Mouse (Mus musculus): ENCODE measurements around the gene Wfdc11.
"Not testable (repeated sequence)": the region's sequence is repeated elsewhere in the genome, so short reads cannot be mapped to it uniquely, and the experiment has no call there.

Gene Wfdc11

GRCm38 (mm10) chr2:164673987-164674386 is at the start of gene Wfdc11:
TSS of gene Wfdc11 (minus strand) at chr2:164674087.
- DNase-seq (ENCODE audit: low spot score in 2 of 2) = no peak

DNA sequence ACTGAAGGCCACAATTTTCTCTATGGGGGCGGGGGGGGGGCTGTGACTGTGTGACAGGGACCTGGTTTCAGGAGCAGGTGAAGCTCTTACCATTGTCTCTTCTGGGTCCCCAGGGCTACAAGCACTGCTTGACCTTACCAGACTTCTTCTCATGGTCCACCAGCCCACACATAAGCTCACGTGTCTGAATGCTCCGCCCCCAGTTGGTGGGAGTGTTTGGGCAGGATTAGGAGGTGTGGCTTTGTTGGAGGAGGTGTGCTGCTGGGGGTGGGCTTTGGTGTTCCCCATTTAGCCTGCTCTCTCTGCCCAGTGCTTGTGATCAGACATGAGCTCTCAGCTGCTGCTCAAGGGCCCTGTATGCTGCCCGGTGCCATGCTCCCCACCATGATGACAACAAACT is 49.4 kb upstream of the Wfdc11 start:
- DNase-seq (ENCODE audit: low spot score in 2 of 2) = no peak

- DNase-seq (ENCODE audit: low spot score in 2 of 2) = not testable (repeated sequence)
Measured at GRCm38 (mm10) chr2:164716194-164716786, 42.4 kb upstream of the Wfdc11 start.

DNA sequence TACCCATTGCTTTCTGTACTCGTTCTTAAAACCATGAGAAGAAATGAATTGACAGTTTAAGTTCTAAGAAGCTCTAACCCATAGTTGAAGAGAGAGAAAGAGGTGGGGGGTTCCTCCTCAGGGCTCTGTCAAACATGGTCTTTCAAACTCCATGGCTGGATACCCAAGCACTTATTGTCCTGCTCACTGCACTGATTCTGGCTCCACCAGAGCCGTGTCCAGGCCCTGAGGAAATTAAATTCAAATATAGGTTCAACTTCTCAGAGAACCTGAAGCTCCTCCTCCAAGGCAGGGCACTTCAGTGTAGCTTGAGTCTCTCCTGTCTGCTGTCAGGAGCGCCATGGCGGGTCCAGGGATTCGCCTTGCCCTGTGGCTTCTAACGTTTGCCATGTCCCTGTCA is 41.1 kb upstream of the Wfdc11 start, which contains the start of gene Spint5:
Spint5 (plus strand) TSS at position 301 of the 400 bp plus-strand sequence.
- DNase-seq (ENCODE audit: low spot score in 2 of 2) = no peak

DNA sequence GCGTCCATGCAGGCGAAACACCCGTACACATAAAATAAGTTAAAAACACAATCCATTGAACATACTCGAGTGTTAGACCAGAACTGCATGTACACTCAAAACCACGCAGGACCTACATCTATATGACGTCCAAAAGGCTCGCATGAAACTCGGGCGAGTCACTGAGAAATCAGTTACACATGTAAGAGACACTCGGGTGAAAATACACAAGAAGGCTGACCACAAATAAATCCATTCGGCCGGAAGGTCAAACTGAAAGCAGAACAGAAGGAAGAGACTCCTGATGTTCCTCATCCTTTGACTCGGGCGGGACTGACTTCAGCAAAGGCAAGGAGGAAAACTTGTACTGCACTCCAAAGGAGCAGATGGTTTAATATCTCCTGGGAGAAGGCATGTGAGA is 32.1 kb upstream of the Wfdc11 start:
- DNase-seq (ENCODE audit: low spot score in 2 of 2) = no peak

DNA sequence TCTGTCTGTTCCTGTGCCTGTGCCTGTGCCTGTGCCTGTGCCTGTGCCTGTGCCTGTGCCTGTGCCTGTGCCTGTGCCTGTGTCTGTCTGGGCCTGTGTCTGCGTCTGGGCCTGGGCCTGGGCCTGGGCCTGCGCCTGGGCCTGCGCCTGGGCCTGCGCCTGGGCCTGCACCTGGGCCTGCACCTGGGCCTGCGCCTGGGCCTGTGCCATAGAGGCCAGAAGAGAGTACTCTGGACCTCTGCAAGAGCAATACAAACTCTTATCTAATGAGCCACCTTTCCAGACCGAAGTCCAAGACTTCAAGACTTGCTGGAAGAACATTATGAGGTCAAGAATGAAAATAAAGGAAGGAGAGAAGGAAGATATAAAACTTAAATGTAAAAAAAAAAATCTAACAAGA is 31.4 kb upstream of the Wfdc11 start:
- DNase-seq (ENCODE audit: low spot score in 2 of 2) = no peak

GRCm38 (mm10) chr2:164704235-164704634 is 30.3 kb upstream of the Wfdc11 start:
- DNase-seq (ENCODE audit: low spot score in 2 of 2) = no peak

DNA sequence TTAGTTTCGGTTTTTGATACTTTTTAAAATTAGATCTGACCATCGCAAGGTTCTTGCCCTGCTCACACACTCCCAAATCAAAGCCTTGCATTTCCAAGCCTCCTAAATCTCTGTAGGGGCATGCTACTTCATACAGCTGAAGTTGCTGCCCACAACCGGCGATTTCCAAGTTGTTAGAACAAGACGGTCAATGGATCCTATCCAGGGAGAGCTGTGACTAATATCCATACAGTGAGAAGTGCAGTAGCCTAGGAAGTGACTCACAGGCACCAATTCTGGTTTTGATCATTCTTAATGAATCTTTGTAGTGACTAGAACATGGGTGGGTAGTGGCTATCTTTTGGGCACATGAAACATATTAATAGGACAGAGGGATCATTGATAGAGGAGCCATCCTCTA is 27.9 kb upstream of the Wfdc11 start:
- DNase-seq (ENCODE audit: low spot score in 2 of 2) = no peak

DNA sequence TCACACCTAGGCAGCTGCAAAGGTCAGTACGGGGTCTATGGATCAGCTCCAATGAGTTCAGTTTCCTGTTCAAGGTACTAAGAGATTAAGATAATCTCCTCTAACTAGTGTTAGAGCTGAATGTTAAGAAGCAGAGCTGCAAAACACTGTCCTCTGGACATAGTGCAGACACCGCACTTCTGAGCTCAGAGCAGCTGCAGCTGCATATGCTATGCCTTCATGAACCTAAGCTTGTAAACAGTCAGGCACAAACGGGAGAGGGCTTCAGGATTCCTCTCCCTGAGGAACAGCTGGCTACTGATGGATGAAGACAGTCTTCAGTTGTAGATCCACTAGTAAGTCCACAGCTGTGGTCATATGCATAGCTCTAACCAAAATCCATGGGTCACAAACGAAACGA is 27.1 kb upstream of the Wfdc11 start:
- DNase-seq (ENCODE audit: low spot score in 2 of 2) = no peak

DNA sequence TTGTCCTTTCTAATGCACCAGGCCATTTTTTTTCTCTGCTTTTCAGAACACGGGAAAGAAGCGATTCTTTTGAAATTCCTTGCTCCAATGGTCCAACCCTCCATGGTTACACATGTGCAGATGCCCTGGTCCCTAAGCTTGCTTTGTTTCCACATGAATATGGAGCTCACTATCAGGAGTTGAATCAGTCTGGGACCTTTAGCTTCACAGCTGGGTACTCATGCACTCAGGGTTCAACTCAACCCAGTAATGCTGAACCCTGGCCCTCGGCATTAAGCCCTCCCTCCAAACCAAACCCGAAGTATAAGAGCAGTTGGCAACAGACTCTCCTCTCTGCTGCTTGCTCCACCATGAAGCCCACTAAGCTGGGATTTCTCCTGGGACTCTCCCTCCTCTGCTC is 24.3 kb upstream of the Wfdc11 start, which contains the start of gene Spint4:
Spint4 (plus strand) TSS at position 301 of the 400 bp plus-strand sequence.
- DNase-seq (ENCODE audit: low spot score in 2 of 2) = no peak

- no peak for DNase-seq (ENCODE audit: low spot score in 2 of 2)
Measured at GRCm38 (mm10) chr2:164684807-164685206, 10.9 kb upstream of the Wfdc11 start, which contains the start of gene Wfdc13. TSS of gene Wfdc13 (plus strand) at chr2:164685107.

GRCm38 (mm10) chr2:164679906-164680305 is 6.0 kb upstream of the Wfdc11 start:
- DNase-seq (ENCODE audit: low spot score in 2 of 2) = peak in 1 of 2 experiments; percentile 23

DNA sequence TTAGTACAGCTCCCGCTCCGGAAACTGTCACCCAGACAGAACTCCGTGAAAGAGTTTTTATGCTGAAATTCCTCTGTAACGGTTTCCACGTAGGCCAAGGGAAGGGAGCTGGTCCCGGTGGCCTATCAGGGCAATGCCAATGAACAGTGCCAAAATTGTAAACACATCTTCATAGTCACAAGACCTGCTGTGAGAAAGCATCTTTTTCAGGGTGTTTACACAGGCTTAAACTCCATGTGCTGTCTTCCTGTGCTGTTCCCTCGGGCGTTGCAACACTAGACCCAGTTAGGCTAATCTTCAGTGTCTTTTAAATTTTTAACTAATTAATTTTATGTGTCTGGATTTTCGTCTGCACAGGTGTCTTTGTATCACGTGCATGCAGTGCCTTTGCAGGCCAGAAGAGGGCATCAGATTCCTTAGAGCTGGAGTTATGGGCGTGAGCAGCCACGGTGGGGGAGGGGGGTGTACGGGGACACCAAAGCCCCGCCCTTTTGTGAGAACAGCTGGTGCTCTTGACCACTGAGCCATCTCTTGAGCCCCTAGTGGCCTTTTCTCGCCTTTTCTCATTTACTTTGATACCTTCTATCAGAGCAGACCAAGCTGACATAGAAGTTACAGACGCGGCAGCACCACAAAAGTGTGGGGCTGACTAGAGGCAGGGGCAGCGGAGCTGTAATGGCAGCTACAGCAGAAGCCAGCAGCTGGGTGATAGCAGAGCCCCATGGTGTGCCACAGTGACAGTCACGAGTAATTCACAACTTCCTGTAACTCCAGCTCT is 5.2 kb upstream of the Wfdc11 start:
- DNase-seq (ENCODE audit: low spot score in 2 of 2) = peak; percentile 64 to 87

DNA sequence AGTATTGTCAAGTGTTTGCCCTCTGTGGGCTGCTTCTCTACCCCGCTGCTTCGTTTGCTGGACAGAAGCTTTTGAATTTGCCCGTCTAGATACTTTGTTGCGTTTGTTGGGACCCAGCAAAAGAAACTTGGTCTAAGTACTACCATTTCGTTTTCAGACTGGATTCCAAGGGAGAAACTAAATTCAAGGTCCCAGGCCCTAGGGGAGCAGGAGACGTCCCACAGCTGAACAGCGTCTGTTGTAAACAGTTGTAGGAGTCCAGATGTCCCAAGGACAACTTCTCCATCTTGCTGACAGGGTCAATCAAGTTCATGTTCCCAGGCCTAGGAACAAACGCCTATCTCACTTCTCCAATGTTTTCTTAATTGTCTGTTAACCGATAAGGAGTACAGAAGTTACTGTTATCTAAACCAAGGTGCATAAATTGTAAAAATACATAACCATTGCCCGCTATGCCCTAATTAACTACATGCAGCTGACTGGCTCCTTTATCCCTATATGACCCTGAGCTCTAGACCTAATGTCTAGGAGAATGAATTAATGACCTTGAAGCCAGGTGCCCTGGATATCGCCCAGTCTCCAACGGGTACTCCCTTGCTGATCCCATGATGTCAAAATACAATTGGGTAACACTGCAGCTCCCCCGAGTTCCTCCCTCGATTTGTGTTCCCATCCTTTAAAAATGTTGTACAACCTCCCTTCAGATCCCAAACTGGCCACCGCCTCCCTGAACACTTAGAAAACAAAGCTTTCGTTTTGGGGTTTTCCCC is 3.2 kb upstream of the Wfdc11 start:
- DNase-seq (ENCODE audit: low spot score in 2 of 2) = no peak

- no peak for DNase-seq (ENCODE audit: low spot score in 2 of 2)
Measured at GRCm38 (mm10) chr2:164676103-164676502, 2.2 kb upstream of the Wfdc11 start.

GRCm38 (mm10) chr2:164670938-164671337 is 2.9 kb downstream of the Wfdc11 start:
- no peak for DNase-seq (ENCODE audit: low spot score in 2 of 2)

DNA sequence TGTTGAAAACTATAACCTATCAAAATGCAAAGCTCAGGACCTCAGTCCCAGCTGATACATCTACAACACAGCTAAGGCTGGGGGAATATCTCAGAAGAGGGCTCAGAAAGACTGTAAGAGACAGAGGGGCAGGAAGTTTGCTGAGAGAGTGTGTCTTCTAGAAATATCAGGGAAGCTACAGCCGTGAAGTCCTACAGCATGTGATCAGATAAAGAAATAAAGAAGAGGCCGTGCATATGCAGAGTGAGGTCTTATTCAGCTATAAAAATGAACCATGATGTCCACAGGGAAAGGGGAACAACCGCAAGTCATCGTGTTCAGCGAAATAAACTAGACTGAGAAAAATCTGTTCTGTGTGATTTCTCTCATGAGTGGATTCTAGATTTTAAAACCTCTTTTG is 3.6 kb downstream of the Wfdc11 start:
- DNase-seq (ENCODE audit: low spot score in 2 of 2) = no peak

DNA sequence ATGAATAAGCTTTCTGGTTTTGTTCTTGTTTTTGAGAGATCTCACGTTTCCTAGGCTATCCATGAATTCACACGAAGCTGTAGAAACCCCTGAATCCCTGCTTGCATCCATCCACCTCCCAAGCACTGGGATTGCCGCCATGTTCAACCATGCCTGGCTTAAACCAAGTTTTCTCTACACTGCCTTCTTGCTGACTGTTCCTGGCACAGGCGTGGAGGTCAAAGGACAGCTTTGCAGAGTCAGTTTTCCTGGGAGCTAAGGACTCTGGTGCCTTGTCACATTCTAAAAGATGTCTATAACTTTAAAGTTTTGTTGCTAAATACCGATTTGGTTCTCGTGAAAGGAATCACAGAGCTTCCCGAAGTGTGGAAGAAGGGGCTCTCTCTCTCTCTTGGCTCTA is 9.0 kb downstream of the Wfdc11 start:
- no peak for DNase-seq (ENCODE audit: low spot score in 2 of 2)

DNA sequence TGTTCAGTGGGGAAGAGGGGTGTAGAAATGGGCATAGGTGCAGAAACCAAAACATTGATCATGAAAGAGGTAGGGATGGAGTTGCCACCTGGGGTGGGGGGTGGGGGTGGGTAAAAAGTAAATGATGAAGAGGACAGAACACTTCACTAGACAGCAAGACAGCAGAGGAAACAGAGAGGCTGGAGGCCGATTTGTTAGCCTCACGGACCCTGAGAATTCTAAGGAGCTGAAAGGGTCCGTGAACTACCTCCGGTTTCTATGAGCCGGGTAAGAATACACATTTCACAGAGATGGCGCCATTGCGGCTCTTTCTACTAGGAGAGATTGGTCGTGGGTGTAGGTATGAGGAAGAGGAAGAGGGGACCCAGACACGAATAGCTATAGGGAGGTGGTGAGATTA is 17.4 kb downstream of the Wfdc11 start, which contains the start of gene Wfdc9:
Wfdc9 (minus strand) TSS at position 101 of the 400 bp plus-strand sequence.
- DNase-seq (ENCODE audit: low spot score in 2 of 2) = no peak

DNA sequence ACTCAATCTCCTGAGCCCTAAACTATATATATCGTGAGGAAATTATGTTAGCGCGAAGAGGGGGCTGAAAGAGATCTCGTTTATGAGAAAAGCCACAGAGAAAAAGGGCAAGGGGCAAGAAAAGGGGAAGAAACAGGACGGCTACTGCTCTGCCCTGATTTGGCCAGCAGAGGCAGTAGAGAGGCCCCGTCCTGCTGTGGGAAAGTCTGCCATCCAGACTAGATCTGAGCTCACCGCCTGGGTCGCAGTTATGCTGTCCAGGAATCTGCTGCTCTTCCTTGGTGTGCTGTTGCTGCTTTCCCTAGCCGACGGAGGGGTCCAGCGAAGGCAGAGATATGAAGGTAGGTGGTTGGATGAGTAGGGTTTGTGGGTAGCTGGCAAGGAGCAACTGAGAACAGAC is 18.0 kb downstream of the Wfdc11 start, which contains the start of gene Wfdc10:
Wfdc10 (plus strand) TSS at position 189 of the 400 bp plus-strand sequence.
- peak; percentile 35 to 71 for DNase-seq (ENCODE audit: low spot score in 2 of 2)

DNA sequence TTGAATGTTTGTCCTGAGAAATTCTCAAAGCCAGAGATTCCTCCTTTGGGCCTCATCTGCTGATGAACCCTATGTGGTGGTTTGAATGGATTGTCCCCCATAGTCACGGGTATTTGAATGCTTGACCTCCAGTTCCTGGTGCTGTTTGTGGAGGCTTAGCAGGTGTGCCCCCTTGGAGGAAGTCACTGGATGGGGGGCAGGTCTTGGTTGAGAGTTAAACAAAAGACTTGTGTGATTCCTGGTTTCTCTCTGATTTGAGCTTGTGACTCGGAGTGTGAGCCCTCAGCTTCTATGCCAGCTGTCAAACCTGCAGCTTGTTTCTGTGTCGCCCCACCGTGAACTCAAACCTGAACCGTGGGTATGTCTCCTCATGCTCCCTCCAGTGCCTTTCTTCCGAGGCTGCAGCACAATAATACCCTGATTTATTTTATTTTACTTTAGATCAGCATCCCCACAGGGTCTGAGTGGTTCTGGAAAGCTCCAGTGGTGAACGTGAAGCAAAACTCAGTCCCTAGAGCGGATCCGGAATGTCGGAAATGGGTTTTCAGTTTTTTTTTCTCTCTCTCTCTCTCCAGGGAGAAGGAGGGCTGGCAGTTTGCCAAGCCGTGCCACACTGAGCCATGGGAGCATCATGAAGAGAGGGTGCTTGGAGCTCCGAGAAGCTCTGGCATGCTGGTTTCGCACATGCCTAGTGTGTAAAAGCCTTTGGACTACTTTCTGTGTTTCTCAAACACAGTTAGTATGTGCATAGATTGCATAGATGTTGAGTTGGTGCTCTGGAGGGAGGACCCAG is 31.8 kb downstream of the Wfdc11 start:
- no peak for DNase-seq (ENCODE audit: low spot score in 2 of 2)

All from spleen, postnatal 10 days (tissue).